31 mouse cellular contexts compared by ENCODE assay signal in the genomic region with DNA sequence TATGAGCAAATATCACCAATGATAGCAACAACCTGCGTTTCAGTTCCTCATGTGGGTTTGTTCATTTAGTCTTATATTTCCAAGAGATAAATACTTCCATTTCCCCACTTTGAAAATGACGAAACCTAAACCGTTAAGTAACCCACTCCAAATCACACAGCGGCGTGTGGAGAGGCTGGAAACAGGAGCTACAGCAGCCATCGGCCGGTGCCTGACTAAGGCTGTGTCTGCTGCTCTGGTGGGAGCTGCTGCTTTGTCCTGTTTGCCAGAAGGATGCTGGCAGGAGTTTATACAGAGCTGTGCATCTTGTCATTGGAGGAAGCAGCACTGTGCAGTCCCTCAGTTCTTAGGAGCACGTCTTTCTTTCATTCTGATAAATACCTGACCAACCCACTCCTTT. TPM values are rescaled to one million over a fixed set of nuclear protein-coding genes. Genes with fewer than 3 reads are reported as not detected.
A peak's percentile ranks its signal among the peaks of the same experiment; 100 is the strongest.
DNase-seq lines count a peak whose midpoint lies in the region; ATAC-seq lines count a peak whose summit lies in the region.
"Had no signal": no experiment of that assay in that cellular context is flagged by ENCODE, and none has a peak within 500 bp of the region (broad histone marks: within the 10 kb centered on the region; RNA-seq: fewer than 3 reads in every experiment).

No protein-coding gene starts in this region.

- ATAC-seq in cerebellum, adult (ENCODE audit: insufficient number of reproducible peaks, low FRiP score, low TSS enrichment) = peak; percentile 68; the same call in 1 of the 2 replicates
- ATAC-seq in hindbrain, embryonic 16.5 days = peak; percentile 50; the same call in 1 of the 2 replicates
- no peak for ATAC-seq in hindbrain, embryonic 11.5 days (ENCODE audit: low FRiP score)
- peak; percentile 68 for ATAC-seq in megakaryocyte, adult 5-6 weeks (ENCODE audit: poor library complexity, severe bottlenecking)
- ATAC-seq: intestine, postnatal 0 days; midbrain, embryonic 13.5 days had no signal

- H3K9ac ChIP-seq in hindbrain, embryonic 16.5 days (ENCODE audit: low read depth, low read length) = no peak overlapping the region
- H3K9ac ChIP-seq in hindbrain, embryonic 11.5 days (ENCODE audit: low read depth, low read length) = no peak overlapping the region
- H3K9ac ChIP-seq: forebrain, embryonic 12.5 days; heart, embryonic 15.5 days; hindbrain, embryonic 13.5 days; limb, embryonic 12.5 days; liver, embryonic 15.5 days; lung, embryonic 15.5 days; midbrain, embryonic 13.5 days had no signal

- H3K36me3 ChIP-seq in hindbrain, embryonic 16.5 days (ENCODE audit: control insufficient read depth, insufficient read depth, low read length) = peaks cover 5% of the 10 kb centered on the region; the same call in 1 of the 2 replicates
- H3K36me3 ChIP-seq in hindbrain, embryonic 11.5 days (ENCODE audit: control insufficient read depth, insufficient read depth, low read length) = no peaks in the 10 kb centered on the region

- H3K9me3 ChIP-seq in hindbrain, embryonic 16.5 days (ENCODE audit: control insufficient read depth, low read length) = no peaks in the 10 kb centered on the region
- H3K9me3 ChIP-seq in hindbrain, embryonic 11.5 days (ENCODE audit: control insufficient read depth, low read length) = no peaks in the 10 kb centered on the region
- H3K9me3 ChIP-seq: forebrain, embryonic 12.5 days; heart, embryonic 10.5 days; heart, embryonic 15.5 days; hindbrain, embryonic 13.5 days; limb, embryonic 12.5 days; liver, embryonic 15.5 days; lung, embryonic 15.5 days; midbrain, embryonic 13.5 days had no signal

- DNase-seq in cerebellum, postnatal 25 days = no peak
- DNase-seq in hindbrain, embryonic 11.5 days (ENCODE audit: low spot score) = no peak
- DNase-seq in 416B (ENCODE audit: low read depth) = peak; percentile 16
- DNase-seq in urinary bladder, postnatal 10 days (ENCODE audit: low spot score) = no peak
- no peak for DNase-seq in heart, postnatal 36 days
- DNase-seq: adrenal gland, postnatal 10 days; cerebellum, adult 11-12 months; cerebellum, adult 9-11 months; gastrocnemius, postnatal 14 days; heart, adult 11 months; kidney, adult 9 months; kidney, postnatal 10 days; lung, postnatal 36 days; spleen, adult 18-20 months; thymus, adult 18-20 months; thymus, postnatal 25 days had no signal

- peaks cover 9% of the 10 kb centered on the region for H3K4me1 ChIP-seq in hindbrain, embryonic 16.5 days (ENCODE audit: control insufficient read depth, insufficient read depth, low read depth, low read length)
- H3K4me1 ChIP-seq in hindbrain, embryonic 11.5 days (replicated peaks; ENCODE audit: control insufficient read depth, insufficient read depth, low read length) = no peaks in the 10 kb centered on the region

- H3K4me3 ChIP-seq in hindbrain, embryonic 16.5 days (ENCODE audit: low read length) = no peak overlapping the region
- H3K4me3 ChIP-seq in hindbrain, embryonic 11.5 days (ENCODE audit: low read depth, low read length) = no peak overlapping the region
- H3K4me3 ChIP-seq: erythroblast, embryonic 14.5 days; forebrain, embryonic 12.5 days; heart, embryonic 10.5 days; heart, embryonic 15.5 days; hindbrain, embryonic 13.5 days; limb, embryonic 12.5 days; liver, embryonic 15.5 days; lung, embryonic 15.5 days; midbrain, embryonic 13.5 days had no signal

- intact Hi-C loops in heart, postnatal 36 days (cut with DNase I) = no loop called here

- no peak overlapping the region for H3K4me2 ChIP-seq in hindbrain, embryonic 16.5 days (ENCODE audit: low read length)
- no peak overlapping the region for H3K4me2 ChIP-seq in hindbrain, embryonic 11.5 days (replicated peaks; ENCODE audit: low read depth, low read length)
- H3K4me2 ChIP-seq: forebrain, embryonic 12.5 days; heart, embryonic 15.5 days; hindbrain, embryonic 13.5 days; limb, embryonic 12.5 days; liver, embryonic 15.5 days; lung, embryonic 15.5 days; midbrain, embryonic 13.5 days had no signal

- H3K27me3 ChIP-seq in hindbrain, embryonic 16.5 days (replicated peaks; ENCODE audit: control insufficient read depth, insufficient read depth, low read length) = no peaks in the 10 kb centered on the region
- no peaks in the 10 kb centered on the region for H3K27me3 ChIP-seq in hindbrain, embryonic 11.5 days (ENCODE audit: control insufficient read depth, insufficient read depth, low read length)
- H3K27me3 ChIP-seq: forebrain, embryonic 12.5 days; heart, embryonic 15.5 days; hindbrain, embryonic 13.5 days; limb, embryonic 12.5 days; liver, embryonic 15.5 days; lung, embryonic 15.5 days; midbrain, embryonic 13.5 days; Patski had no signal

- WGBS in hindbrain, embryonic 16.5 days = 83% methylated on average over 8 of the region's 8 CpGs
- WGBS in hindbrain, embryonic 11.5 days = 91% methylated on average over 8 of the region's 8 CpGs

- no peak overlapping the region for H3K27ac ChIP-seq in hindbrain, embryonic 16.5 days (ENCODE audit: low read depth, low read length)
- H3K27ac ChIP-seq in hindbrain, embryonic 11.5 days (ENCODE audit: low read depth, low read length) = no peak overlapping the region
- H3K27ac ChIP-seq: forebrain, embryonic 12.5 days; heart, embryonic 10.5 days; heart, embryonic 15.5 days; hindbrain, embryonic 13.5 days; limb, embryonic 12.5 days; liver, embryonic 15.5 days; lung, embryonic 15.5 days; midbrain, embryonic 13.5 days; stomach, postnatal 0 days had no signal

RNA-seq across cellular contexts. Expression of a gene that starts 21.2 kb away (rescaled TPM):
- polyA plus RNA-seq in hindbrain, embryonic 16.5 days (2015; fragmentation: Nextera tagmentation; extraction: Ambion mirVana) = 6.4 and 10.2 TPM in 2 replicates
- polyA plus RNA-seq in hindbrain, embryonic 11.5 days (2014; fragmentation: Nextera tagmentation; extraction: Ambion mirVana) = 21.7 and 26.1 TPM in 2 replicates
- 147 and 155 TPM in 2 replicates for total RNA-seq in megakaryocyte, adult 5-6 weeks (2015)
- total RNA-seq in megakaryocyte, adult 5-6 weeks (2017) = 160 and 174 TPM in 2 replicates
- total RNA-seq in heart, postnatal 36 days (2021) = 10 to 100 TPM; 68.3 to 81.6 TPM
